Mouse (Mus musculus): ENCODE measurements around the gene Klf7.

The Klf7 gene

GRCm38 (mm10) chr1:63980733-63981132 is 141.3 kb downstream of the Klf7 start:
- DNase-seq (ENCODE audit: low read depth in 1 of 2, low spot score in 2 of 2), result no peak

Data from monocyte, adult 2 months (primary cell).